Mouse (Mus musculus): Measurements from ENCODE around the gene Tmem170. TPM values are rescaled to one million over a fixed set of nuclear protein-coding genes. Genes with fewer than 3 reads are reported as not detected.

The Tmem170 gene
- polyA plus RNA-seq, 1 experiment from 2014 or later = 10.5 TPM

- H3K4me2 ChIP-seq (replicated peaks; ENCODE audit: low read depth, low read length) = no peak overlapping the region
- H3K9me3 ChIP-seq (ENCODE audit: low read length) = no peaks in the 10 kb centered on the region
- H3K36me3 ChIP-seq (ENCODE audit: insufficient read depth, low read length) = peaks cover 10% of the 10 kb centered on the region; the same call in 1 of the 2 replicates
- DNase-seq (ENCODE audit: low spot score) (no peak), ATAC-seq (no peak)
- H3K27me3 ChIP-seq (replicated peaks; ENCODE audit: insufficient read depth, low read length) = no peaks in the 10 kb centered on the region
- H3K9ac ChIP-seq (replicated peaks; ENCODE audit: low read depth) = no peak overlapping the region
- 93% methylated on average over 6 of the region's 6 CpGs for WGBS
- H3K4me1 ChIP-seq (ENCODE audit: insufficient read depth, low read depth, low read length) = no peaks in the 10 kb centered on the region
- TF ChIP-seq EP300 (IDR thresholded peaks at IDR 0.05) (no peak), CTCF (IDR thresholded peaks at IDR 0.05) (no peak)
- H3K4me3 ChIP-seq (ENCODE audit: low read depth, low read length) = no peak overlapping the region
- no peak overlapping the region for H3K27ac ChIP-seq (ENCODE audit: low read length)
These were observed 29.8 kb downstream of the Tmem170 start for GRCm38 (mm10) chr8:111846746-111847145.

- no peak overlapping the region for H3K4me3 ChIP-seq (ENCODE audit: low read depth, low read length)
- no peak overlapping the region for H3K4me2 ChIP-seq (replicated peaks; ENCODE audit: low read depth, low read length)
- H3K4me1 ChIP-seq (ENCODE audit: insufficient read depth, low read depth, low read length) = no peaks in the 10 kb centered on the region
- no peak overlapping the region for H3K9ac ChIP-seq (replicated peaks; ENCODE audit: low read depth)
- ATAC-seq (peak; percentile 17; the same call in 1 of the 2 replicates), DNase-seq (ENCODE audit: low spot score) (peak; percentile 67)
- WGBS = 20% methylated on average over 1 of the region's 1 CpGs
- no peaks in the 10 kb centered on the region for H3K9me3 ChIP-seq (ENCODE audit: low read length)
- H3K36me3 ChIP-seq (ENCODE audit: insufficient read depth, low read length) = no peaks in the 10 kb centered on the region; the same call in 1 of the 2 replicates
- no peak for TF ChIP-seq EP300 (IDR thresholded peaks at IDR 0.05)
- TF ChIP-seq CTCF (IDR thresholded peaks at IDR 0.05) = peak; percentile 75
- no peak overlapping the region for H3K27ac ChIP-seq (ENCODE audit: low read length)
- H3K27me3 ChIP-seq (replicated peaks; ENCODE audit: insufficient read depth, low read length) = no peaks in the 10 kb centered on the region
These were observed 41.0 kb downstream of the Tmem170 start for GRCm38 (mm10) chr8:111835540-111835939.

GRCm38 (mm10) chr8:111834011-111834410 is 42.5 kb downstream of the Tmem170 start:
- Histone ChIP-seq H3K4me3 (ENCODE audit: low read depth, low read length) (no peak overlapping the region), H3K4me1 (ENCODE audit: insufficient read depth, low read depth, low read length) (no peaks in the 10 kb centered on the region), H3K9me3 (ENCODE audit: low read length) (no peaks in the 10 kb centered on the region), H3K9ac (replicated peaks; ENCODE audit: low read depth) (no peak overlapping the region), H3K27me3 (replicated peaks; ENCODE audit: insufficient read depth, low read length) (no peaks in the 10 kb centered on the region), H3K4me2 (replicated peaks; ENCODE audit: low read depth, low read length) (no peak overlapping the region), H3K27ac (ENCODE audit: low read length) (no peak overlapping the region), H3K36me3 (ENCODE audit: insufficient read depth, low read length) (peaks cover 7% of the 10 kb centered on the region)
- no peak for ATAC-seq
- TF ChIP-seq CTCF (IDR thresholded peaks at IDR 0.05) (no peak), EP300 (IDR thresholded peaks at IDR 0.05) (no peak)
- 51% methylated on average over 6 of the region's 6 CpGs for WGBS
- DNase-seq (ENCODE audit: low spot score) = no peak

GRCm38 (mm10) chr8:111832983-111833382 is 43.6 kb downstream of the Tmem170 start:
- Histone ChIP-seq H3K4me1 (ENCODE audit: insufficient read depth, low read depth, low read length) (no peaks in the 10 kb centered on the region), H3K27me3 (replicated peaks; ENCODE audit: insufficient read depth, low read length) (no peaks in the 10 kb centered on the region), H3K9ac (replicated peaks; ENCODE audit: low read depth) (no peak overlapping the region), H3K36me3 (ENCODE audit: insufficient read depth, low read length) (peaks cover 7% of the 10 kb centered on the region; the same call in 1 of the 2 replicates), H3K27ac (ENCODE audit: low read length) (no peak overlapping the region), H3K4me2 (replicated peaks; ENCODE audit: low read depth, low read length) (no peak overlapping the region), H3K9me3 (ENCODE audit: low read length) (no peaks in the 10 kb centered on the region), H3K4me3 (ENCODE audit: low read depth, low read length) (no peak overlapping the region)
- DNase-seq (ENCODE audit: low spot score) (no peak), ATAC-seq (no peak)
- WGBS = 80% methylated on average over 5 of the region's 5 CpGs
- TF ChIP-seq CTCF (IDR thresholded peaks at IDR 0.05) (no peak), EP300 (IDR thresholded peaks at IDR 0.05) (no peak)

- Histone ChIP-seq H3K27me3 (replicated peaks; ENCODE audit: insufficient read depth, low read length) (no peaks in the 10 kb centered on the region), H3K4me3 (ENCODE audit: low read depth, low read length) (no peak overlapping the region), H3K27ac (ENCODE audit: low read length) (no peak overlapping the region), H3K9me3 (ENCODE audit: low read length) (no peaks in the 10 kb centered on the region), H3K36me3 (ENCODE audit: insufficient read depth, low read length) (peaks cover 7% of the 10 kb centered on the region; the same call in 1 of the 2 replicates), H3K4me2 (replicated peaks; ENCODE audit: low read depth, low read length) (no peak overlapping the region), H3K9ac (replicated peaks; ENCODE audit: low read depth) (no peak overlapping the region), H3K4me1 (ENCODE audit: insufficient read depth, low read depth, low read length) (no peaks in the 10 kb centered on the region)
- no peak for ATAC-seq
- TF ChIP-seq CTCF (IDR thresholded peaks at IDR 0.05) = no peak
- no peak for TF ChIP-seq EP300 (IDR thresholded peaks at IDR 0.05)
- no peak for DNase-seq (ENCODE audit: low spot score)
- 54% methylated on average over 4 of the region's 4 CpGs for WGBS
These were observed 44.6 kb downstream of the Tmem170 start for GRCm38 (mm10) chr8:111831996-111832395.

- H3K9me3 ChIP-seq (ENCODE audit: low read length) = no peaks in the 10 kb centered on the region
- TF ChIP-seq CTCF (IDR thresholded peaks at IDR 0.05) (no peak), EP300 (IDR thresholded peaks at IDR 0.05) (peak; percentile 59)
- H3K27ac ChIP-seq (ENCODE audit: low read length) = peak overlapping the region; percentile 29
- no peak overlapping the region for H3K4me3 ChIP-seq (ENCODE audit: low read depth, low read length)
- DNase-seq (ENCODE audit: low spot score) (peak; percentile 60), ATAC-seq (0 out of 2 replicates have a peak, but pooled peaks have one; percentile 25)
- no peak overlapping the region for H3K4me2 ChIP-seq (replicated peaks; ENCODE audit: low read depth, low read length)
- peaks cover 7% of the 10 kb centered on the region; the same call in 1 of the 2 replicates for H3K36me3 ChIP-seq (ENCODE audit: insufficient read depth, low read length)
- 54% methylated on average over 6 of the region's 6 CpGs for WGBS
- no peak overlapping the region for H3K9ac ChIP-seq (replicated peaks; ENCODE audit: low read depth)
- no peaks in the 10 kb centered on the region for H3K4me1 ChIP-seq (ENCODE audit: insufficient read depth, low read depth, low read length)
- no peaks in the 10 kb centered on the region for H3K27me3 ChIP-seq (replicated peaks; ENCODE audit: insufficient read depth, low read length)
These were observed 48.0 kb downstream of the Tmem170 start for GRCm38 (mm10) chr8:111828595-111828994.
